Mouse (Mus musculus) CH12.LX (cell line): ENCODE results near the gene Scn4b. TPM values are rescaled to one million over a fixed set of nuclear protein-coding genes. Genes with fewer than 3 reads are reported as not detected.

Experiments used
- DNase-seq: peaks from one replicate; pipeline ENCODE4 v3.0.0-alpha.2; 2013; ENCODE audit errors: extremely low read depth
- H3K27ac ChIP-seq: 2 replicates; pipeline ENCODE4 v1.5.1; 2012; ENCODE audit warnings: low read depth, mild to moderate bottlenecking, control low read depth, moderate library complexity; ENCODE audit not compliant: insufficient read depth
- H3K27me3 ChIP-seq: replicated peaks from 2 replicates; pipeline ENCODE3; 2012; ENCODE audit warnings: inconsistent platforms
- H3K36me3 ChIP-seq, 2 experiments: replicated peaks in 1 of 2; 2 replicates each; pipeline versions ENCODE3 to v1.6.1; 2012; ENCODE audit warnings: inconsistent platforms in 1 of 2, low read length in 1 of 2, mild to moderate bottlenecking in 1 of 2, mixed read lengths in 1 of 2, moderate library complexity in 1 of 2; ENCODE audit not compliant: control insufficient read depth in 1 of 2, insufficient read depth in 1 of 2
- H3K4me1 ChIP-seq, 2 experiments: 2 replicates each; pipeline ENCODE4 v1.6.1; 2012; ENCODE audit warnings: inconsistent platforms in 1 of 2, moderate library complexity in 1 of 2; ENCODE audit not compliant: insufficient read depth in 2 of 2, control insufficient read depth in 1 of 2
- H3K4me2 ChIP-seq: 2 replicates; pipeline ENCODE4 v1.6.1; 2012; ENCODE audit warnings: low read depth, mild to moderate bottlenecking, control low read depth; ENCODE audit not compliant: poor library complexity, insufficient read depth, severe bottlenecking
- H3K4me3 ChIP-seq, 3 experiments: fragments of 150-350 bp in 1 of 3; sonication (generic) in 1 of 3; replicated peaks in 1 of 3; 2 replicates each; pipeline versions ENCODE3 to v1.5.1; 2011 to 2012; ENCODE audit warnings: low read depth in 2 of 3, low read length in 2 of 3, mild to moderate bottlenecking in 2 of 3, moderate library complexity in 2 of 3, control low read depth in 1 of 3, improper control_type of control experiment in 1 of 3, inconsistent platforms in 1 of 3, mixed read lengths in 1 of 3; ENCODE audit not compliant: poor library complexity in 1 of 3
- H3K79me2 ChIP-seq: replicated peaks from 2 replicates; pipeline ENCODE4 v1.6.1; 2012; ENCODE audit warnings: mild to moderate bottlenecking, moderate library complexity; ENCODE audit not compliant: control insufficient read depth, poor library complexity, insufficient read depth, severe bottlenecking; ENCODE audit errors: extremely low read depth
- H3K9ac ChIP-seq: 2 replicates; pipeline ENCODE4 v1.6.1; 2012; ENCODE audit warnings: low read depth, mild to moderate bottlenecking, control low read depth, moderate library complexity; ENCODE audit not compliant: insufficient read depth
- H3K9me3 ChIP-seq: replicated peaks from 2 replicates; pipeline ENCODE3; 2012; ENCODE audit warnings: low read length, inconsistent platforms, mixed read lengths
- BHLHE40 ChIP-seq: IDR thresholded peaks from 2 replicates; pipeline ENCODE4 v1.6.1; 2011; ENCODE audit warnings: mild to moderate bottlenecking, low read depth, low read length, improper control_type of control experiment
- CHD1 ChIP-seq: IDR thresholded peaks from 2 replicates; pipeline ENCODE4 v1.6.1; 2012; ENCODE audit warnings: low read depth, low read length, improper control_type of control experiment, inconsistent platforms
- CHD2 ChIP-seq: IDR thresholded peaks from 2 replicates; pipeline ENCODE4 v1.6.1; 2011; ENCODE audit warnings: low read length, improper control_type of control experiment
- CTCF ChIP-seq, 2 experiments: IDR thresholded peaks in 1 of 2; conservative IDR thresholded peaks in 1 of 2; 2 replicates each; pipeline ENCODE4 v1.5.1; 2011 to 2012; ENCODE audit warnings: low read depth in 2 of 2, low read length in 2 of 2, improper control_type of control experiment in 1 of 2, inconsistent platforms in 1 of 2, mild to moderate bottlenecking in 1 of 2, moderate library complexity in 1 of 2
- ELF1 ChIP-seq: IDR thresholded peaks from 2 replicates; pipeline ENCODE4 v1.6.1; 2014; ENCODE audit warnings: low read depth, mild to moderate bottlenecking, inconsistent platforms, low read length, improper control_type of control experiment
- EP300 ChIP-seq: IDR thresholded peaks from 2 replicates; pipeline ENCODE4 v1.6.1; 2011; ENCODE audit warnings: low read length, improper control_type of control experiment
- ETS1 ChIP-seq: conservative IDR thresholded peaks from 2 replicates; pipeline ENCODE4 v1.6.1; 2012; ENCODE audit warnings: low read depth, mild to moderate bottlenecking, inconsistent platforms, low read length, improper control_type of control experiment, moderate library complexity
- IRF4 ChIP-seq: IDR thresholded peaks from 2 replicates; pipeline ENCODE4 v1.6.1; 2014; ENCODE audit warnings: low read depth, mild to moderate bottlenecking, inconsistent platforms, low read length, improper control_type of control experiment
- JUND ChIP-seq: conservative IDR thresholded peaks from 2 replicates; pipeline ENCODE4 v1.6.1; 2011; ENCODE audit warnings: low read depth, low read length, improper control_type of control experiment
- MAFK ChIP-seq: IDR thresholded peaks from 2 replicates; pipeline ENCODE4 v1.6.1; 2011; ENCODE audit warnings: low read length, improper control_type of control experiment; ENCODE audit not compliant: insufficient replicate concordance
- MAZ ChIP-seq: IDR thresholded peaks from 2 replicates; pipeline ENCODE4 v1.6.1; 2012; ENCODE audit warnings: low read depth, mild to moderate bottlenecking, inconsistent platforms, low read length, improper control_type of control experiment, moderate library complexity
- MXI1 ChIP-seq: IDR thresholded peaks from 2 replicates; pipeline ENCODE4 v1.6.1; 2011; ENCODE audit warnings: mild to moderate bottlenecking, low read depth, low read length, improper control_type of control experiment
- NELFE ChIP-seq: IDR thresholded peaks from 2 replicates; pipeline ENCODE4 v1.6.1; 2011; ENCODE audit warnings: low read depth, low read length, improper control_type of control experiment
- NRF1 ChIP-seq: IDR thresholded peaks from 2 replicates; pipeline ENCODE4 v1.6.1; 2014; ENCODE audit warnings: low read depth, mild to moderate bottlenecking, inconsistent platforms, low read length, improper control_type of control experiment, moderate library complexity
- PAX5 ChIP-seq: IDR thresholded peaks from 2 replicates; pipeline ENCODE4 v1.6.1; 2012; ENCODE audit warnings: low read length, inconsistent platforms, mixed read lengths
- RAD21 ChIP-seq: IDR thresholded peaks from 2 replicates; pipeline ENCODE4 v1.6.1; 2011; ENCODE audit warnings: low read depth, mild to moderate bottlenecking, low read length, improper control_type of control experiment, moderate library complexity
- RCOR1 ChIP-seq: conservative IDR thresholded peaks from 2 replicates; pipeline ENCODE4 v1.6.1; 2012; ENCODE audit warnings: low read depth, mild to moderate bottlenecking, inconsistent platforms, low read length, improper control_type of control experiment
- SIN3A ChIP-seq: IDR thresholded peaks from 2 replicates; pipeline ENCODE4 v1.6.1; 2012; ENCODE audit warnings: low read length, improper control_type of control experiment, inconsistent platforms
- SMC3 ChIP-seq: IDR thresholded peaks from 2 replicates; pipeline ENCODE4 v1.6.1; 2011; ENCODE audit warnings: low read depth, low read length, improper control_type of control experiment
- UBTF ChIP-seq: IDR thresholded peaks from 2 replicates; pipeline ENCODE4 v1.6.1; 2012; ENCODE audit warnings: low read depth, mild to moderate bottlenecking, inconsistent platforms, low read length, improper control_type of control experiment, moderate library complexity
- USF1 ChIP-seq: IDR thresholded peaks from 2 replicates; pipeline ENCODE4 v1.6.1; 2014; ENCODE audit warnings: low read depth, mild to moderate bottlenecking, inconsistent platforms, low read length, improper control_type of control experiment
- ZC3H11A ChIP-seq: IDR thresholded peaks from 2 replicates; pipeline ENCODE4 v1.6.1; 2012; ENCODE audit warnings: low read depth, mild to moderate bottlenecking, inconsistent platforms, low read length, improper control_type of control experiment
- ZKSCAN1 ChIP-seq: IDR thresholded peaks from 2 replicates; pipeline ENCODE4 v1.6.1; 2012; ENCODE audit warnings: low read depth, inconsistent platforms, low read length, improper control_type of control experiment, borderline replicate concordance
- dilution Hi-C: fragments of 300-500 bp; cut with MboI; formaldehyde crosslinking; loops from 2 replicates; pipeline ENCODE4 v1.14.3; 2020; ENCODE audit warnings: low sequenced_read_pairs; ENCODE audit not compliant: extremely low pct_unique_long_range_greater_than_20kb, extremely low pct_ligation_motif_present
- in situ Hi-C: fragments of 300-500 bp; cut with MboI; formaldehyde crosslinking; loops from 3 replicates; pipeline ENCODE4 v1.14.3; 2019; ENCODE audit warnings: low sequenced_read_pairs, low pct_ligation_motif_present, low pct_unique_long_range_greater_than_20kb, mixed read lengths
- polyA plus RNA-seq: library from polyadenylated mRNA; unstranded; fragments of >175 nt; gene quantifications from 2 replicates; pipeline ENCODE4 v1.2.1, GENCODE M21; 2012; ENCODE audit warnings: low read depth; ENCODE audit not compliant: insufficient read length
- total RNA-seq, 2 experiments: library from RNA; depleted of rRNA; stranded (reverse); fragments of 300-350 nt in 1 of 2; fragments of >200 nt in 1 of 2; gene quantifications; 2 replicates each; pipeline ENCODE4 v1.2.3; 2012 to 2014

The Scn4b gene
- total and polyA plus RNA-seq, 3 experiments, result 0.04 TPM; not detected in 2

DNA sequence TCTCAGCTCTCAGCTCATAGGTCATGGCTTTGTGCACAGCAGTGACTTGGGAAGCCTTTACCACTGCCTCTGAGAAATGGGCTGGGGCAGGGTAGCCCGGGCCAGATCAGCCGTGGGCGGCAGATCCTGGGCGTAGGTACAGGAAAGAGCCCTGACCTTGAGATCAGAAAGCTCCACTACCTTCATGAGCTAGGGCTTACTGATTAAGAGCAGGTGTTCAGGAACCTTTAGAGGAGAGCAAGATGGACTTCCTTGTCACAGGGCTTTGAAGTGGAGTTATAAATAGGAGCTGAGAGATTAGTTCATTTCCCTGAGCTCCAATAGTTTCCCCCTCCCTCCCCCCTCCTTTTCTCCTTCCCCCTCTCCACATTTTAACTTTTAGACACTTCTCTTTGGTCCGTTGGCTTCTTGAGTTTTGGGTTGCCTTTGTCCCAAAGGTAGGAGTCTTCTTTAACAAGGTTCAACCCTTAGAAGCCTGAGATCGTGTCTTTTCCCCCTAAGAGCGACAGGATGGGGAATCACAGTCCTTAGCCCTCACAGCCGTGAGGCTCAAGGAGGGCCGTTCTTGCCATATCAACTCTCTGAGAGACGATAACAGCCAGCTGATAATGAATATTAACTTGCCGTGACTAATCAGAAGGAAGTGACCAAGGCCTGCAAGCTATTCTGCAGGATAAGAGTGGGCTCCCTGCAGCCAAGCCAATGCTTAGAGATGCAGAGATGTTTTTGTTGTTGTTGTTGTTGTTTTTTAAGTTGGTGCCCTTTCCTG, 34.8 kb upstream of the Scn4b start:
- Histone ChIP-seq H3K36me3 (peaks cover 2% of the 10 kb centered on the region in 2 experiments), H3K27ac (no peak overlapping the region), H3K4me3 (no peak overlapping the region), H3K27me3 (no peaks in the 10 kb centered on the region), H3K9ac (no peak overlapping the region), H3K4me1 (peaks cover 11 to 22% of the 10 kb centered on the region in 2 experiments; a peak in 3 of 4 replicates), H3K79me2 (no peaks in the 10 kb centered on the region), H3K4me2 (no peak overlapping the region), H3K9me3 (no peaks in the 10 kb centered on the region)
- in situ Hi-C loops, result no loop called here
- dilution Hi-C loops, result no loop called here
- DNase-seq, result no peak
- TF ChIP-seq NRF1 (no peak), SMC3 (no peak), ELF1 (no peak), PAX5 (no peak), JUND (no peak), RCOR1 (no peak), ZC3H11A (no peak), UBTF (no peak), RAD21 (no peak), BHLHE40 (no peak), USF1 (no peak), NELFE (no peak), ZKSCAN1 (no peak), MAZ (no peak), CTCF (conservative IDR thresholded peaks at IDR 0.05 in 1 of 2, IDR thresholded peaks at IDR 0.05 in 1 of 2; ENCODE audit: low read depth in 2 of 2, low read length in 2 of 2) (no peak)
- TF ChIP-seq, all 38 proteins: peak for 0

DNA sequence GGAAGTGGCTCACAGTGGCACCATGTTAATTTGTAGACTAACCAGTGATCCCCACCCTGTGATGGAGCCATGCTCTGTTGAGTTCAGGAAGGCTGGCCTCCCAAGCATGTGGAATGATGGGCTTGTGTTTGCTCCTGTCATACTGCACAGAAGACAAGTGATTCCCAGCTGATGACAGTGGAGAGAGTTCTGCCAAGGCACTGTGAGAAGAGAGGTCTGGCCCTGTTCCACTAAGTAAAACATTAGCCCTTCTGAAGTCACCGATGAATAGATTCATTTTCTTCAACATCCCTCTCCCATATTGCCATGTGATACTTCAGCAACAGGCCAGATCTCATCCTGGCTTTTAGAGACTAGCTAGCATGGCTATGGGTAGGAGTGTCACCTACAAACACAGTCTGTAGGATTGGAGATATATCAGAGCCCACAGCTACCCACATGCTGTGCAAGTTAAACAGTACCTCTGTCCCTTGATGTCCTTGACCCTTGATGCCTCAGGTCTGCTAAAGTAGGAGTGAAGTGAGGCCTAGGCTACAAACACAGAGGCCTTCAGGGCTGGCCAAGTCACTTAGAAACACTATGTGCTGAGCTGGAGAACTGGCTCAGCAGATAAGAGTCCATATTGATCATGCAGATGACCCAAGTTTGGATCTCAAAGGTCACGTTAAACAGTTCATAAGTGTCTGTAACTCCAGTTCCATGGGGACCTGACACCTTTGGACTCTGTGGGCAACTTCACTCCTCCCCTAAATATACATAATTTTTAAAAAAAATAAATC, 32.4 kb upstream of the Scn4b start:
- TF ChIP-seq UBTF (no peak), IRF4 (no peak), MAFK (no peak), ZKSCAN1 (no peak), CTCF (conservative IDR thresholded peaks at IDR 0.05 in 1 of 2, IDR thresholded peaks at IDR 0.05 in 1 of 2; ENCODE audit: low read depth in 2 of 2, low read length in 2 of 2) (no peak), JUND (no peak), SMC3 (no peak), NRF1 (no peak), CHD1 (no peak), MAZ (no peak), MXI1 (no peak), EP300 (no peak), CHD2 (no peak), ETS1 (no peak), NELFE (no peak), SIN3A (no peak)
- no peak overlapping the region for H3K27ac ChIP-seq
- no peak overlapping the region for H3K9ac ChIP-seq
- H3K36me3 ChIP-seq, result peaks cover 2% of the 10 kb centered on the region in 2 experiments
- DNase-seq, result no peak
- no peaks in the 10 kb centered on the region for H3K79me2 ChIP-seq
- no peak overlapping the region for H3K4me2 ChIP-seq
- in situ Hi-C loops (no loop called here), dilution Hi-C loops (no loop called here)
- H3K4me3 ChIP-seq, result no peak overlapping the region
- no peaks in the 10 kb centered on the region for H3K9me3 ChIP-seq
- H3K27me3 ChIP-seq, result no peaks in the 10 kb centered on the region
- H3K4me1 ChIP-seq, result peaks cover 11 to 22% of the 10 kb centered on the region in 2 experiments; a peak in 3 of 4 replicates
